Mouse (Mus musculus): ENCODE measurements around the gene Nell2. TPM values are rescaled to one million over a fixed set of nuclear protein-coding genes. Genes with fewer than 3 reads are reported as not detected.

Nell2 gene
- polyA plus RNA-seq, 1 experiment from 2014 or later: 0.18 TPM

DNA sequence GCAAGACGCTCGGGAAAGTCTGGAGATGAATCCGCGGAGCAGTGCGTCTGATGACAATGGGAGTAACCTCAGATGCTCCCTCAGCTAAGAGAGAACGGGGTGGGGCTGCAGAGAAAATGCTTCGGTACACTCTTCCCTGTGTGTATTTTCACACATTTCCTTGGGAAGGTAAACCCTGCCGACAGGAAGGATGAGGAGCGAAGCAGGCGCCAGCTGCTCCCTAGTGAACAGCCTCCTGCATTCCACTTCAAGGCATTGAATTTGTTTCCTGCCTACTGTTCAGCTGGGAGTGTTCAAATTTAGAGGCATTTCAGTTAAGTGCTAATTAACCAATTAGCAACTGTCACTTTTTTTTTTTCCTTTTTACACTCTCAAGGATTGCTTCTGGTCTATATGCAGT, 342.1 kb downstream of the Nell2 start:
- TF ChIP-seq CTCF (IDR thresholded peaks at IDR 0.05; ENCODE audit: low read depth) (no peak), EP300 (IDR thresholded peaks at IDR 0.05; ENCODE audit: low read depth) (no peak)
- WGBS (ENCODE audit: insufficient replicate concordance): 41% methylated on average over 10 of the region's 10 CpGs
- Histone ChIP-seq H3K27ac (ENCODE audit: low read depth) (no peak overlapping the region), H3K4me3 (ENCODE audit: low read depth, low read length) (no peak overlapping the region), H3K9ac (replicated peaks) (no peak overlapping the region), H3K4me2 (ENCODE audit: low read depth, low read length) (no peak overlapping the region), H3K27me3 (ENCODE audit: insufficient read depth, low read length) (no peaks in the 10 kb centered on the region), H3K9me3 (ENCODE audit: low read length) (no peaks in the 10 kb centered on the region), H3K4me1 (ENCODE audit: insufficient read depth) (no peaks in the 10 kb centered on the region), H3K36me3 (replicated peaks; ENCODE audit: insufficient read depth, low read length) (no peaks in the 10 kb centered on the region)
- ATAC-seq (no peak), DNase-seq (no peak)

GRCm38 (mm10) chr15:95185419-95185818, 342.9 kb downstream of the Nell2 start:
- ATAC-seq (no peak), DNase-seq (no peak)
- H3K4me1 ChIP-seq (ENCODE audit: insufficient read depth): no peaks in the 10 kb centered on the region
- H3K9ac ChIP-seq (replicated peaks): no peak overlapping the region
- TF ChIP-seq EP300 (IDR thresholded peaks at IDR 0.05; ENCODE audit: low read depth): no peak
- TF ChIP-seq CTCF (IDR thresholded peaks at IDR 0.05; ENCODE audit: low read depth): no peak
- H3K27ac ChIP-seq (ENCODE audit: low read depth): no peak overlapping the region
- no peaks in the 10 kb centered on the region for H3K36me3 ChIP-seq (replicated peaks; ENCODE audit: insufficient read depth, low read length)
- H3K4me3 ChIP-seq (ENCODE audit: low read depth, low read length): no peak overlapping the region
- H3K27me3 ChIP-seq (ENCODE audit: insufficient read depth, low read length): no peaks in the 10 kb centered on the region
- WGBS (ENCODE audit: insufficient replicate concordance): 47% methylated on average over 9 of the region's 9 CpGs
- H3K9me3 ChIP-seq (ENCODE audit: low read length): no peaks in the 10 kb centered on the region
- no peak overlapping the region for H3K4me2 ChIP-seq (ENCODE audit: low read depth, low read length)

- no peak overlapping the region for H3K9ac ChIP-seq (replicated peaks)
- TF ChIP-seq EP300 (IDR thresholded peaks at IDR 0.05; ENCODE audit: low read depth) (no peak), CTCF (IDR thresholded peaks at IDR 0.05; ENCODE audit: low read depth) (no peak)
- no peak overlapping the region for H3K4me2 ChIP-seq (ENCODE audit: low read depth, low read length)
- no peaks in the 10 kb centered on the region for H3K4me1 ChIP-seq (ENCODE audit: insufficient read depth)
- 68% methylated on average over 5 of the region's 5 CpGs for WGBS (ENCODE audit: insufficient replicate concordance)
- ATAC-seq: no peak
- H3K27ac ChIP-seq (ENCODE audit: low read depth): no peak overlapping the region
- no peaks in the 10 kb centered on the region for H3K36me3 ChIP-seq (replicated peaks; ENCODE audit: insufficient read depth, low read length)
- no peaks in the 10 kb centered on the region for H3K27me3 ChIP-seq (ENCODE audit: insufficient read depth, low read length)
- H3K4me3 ChIP-seq (ENCODE audit: low read depth, low read length): no peak overlapping the region
- no peaks in the 10 kb centered on the region for H3K9me3 ChIP-seq (ENCODE audit: low read length)
- DNase-seq: no peak
Observed at GRCm38 (mm10) chr15:95183450-95183849, 344.9 kb downstream of the Nell2 start.

DNA sequence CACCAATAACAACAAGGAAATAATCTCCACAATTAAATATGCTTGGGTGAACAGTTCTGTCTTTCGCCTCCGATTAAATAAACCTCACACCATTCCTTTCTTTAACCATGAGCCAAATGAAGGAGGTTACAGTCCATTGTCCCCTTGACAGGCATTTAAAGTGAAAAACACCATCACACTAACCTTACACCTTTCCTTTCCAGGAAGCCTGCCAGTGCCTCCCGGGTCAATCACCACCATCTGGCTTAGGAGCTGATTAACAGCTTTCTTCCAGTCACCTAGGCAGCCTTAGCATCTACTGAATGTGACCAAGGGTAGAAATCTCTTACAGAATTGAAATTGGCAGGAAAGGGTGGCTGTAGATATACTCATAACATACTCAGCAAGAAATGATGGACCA, 371.5 kb downstream of the Nell2 start:
- no peak for DNase-seq

DNA sequence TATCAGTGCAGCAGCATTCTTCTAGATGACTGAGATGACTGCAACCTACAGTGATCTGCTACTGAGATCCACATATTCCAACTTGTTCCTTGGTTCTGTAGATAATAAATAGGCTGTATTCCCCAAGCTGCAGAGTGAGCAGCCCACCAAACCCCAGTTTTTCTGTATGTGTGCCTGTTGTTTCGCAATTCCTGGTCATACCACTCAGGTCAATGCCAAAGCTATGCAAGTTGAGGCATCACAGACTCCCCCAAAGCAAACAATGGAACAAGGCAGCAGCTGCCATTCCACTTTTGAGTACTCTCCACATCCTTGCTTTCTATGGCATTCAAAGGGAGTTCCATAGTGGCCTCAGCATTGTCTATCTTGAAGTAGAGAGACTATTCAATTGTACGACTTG, 383.2 kb downstream of the Nell2 start:
- Histone ChIP-seq H3K9ac (replicated peaks) (no peak overlapping the region), H3K36me3 (replicated peaks; ENCODE audit: insufficient read depth, low read length) (no peaks in the 10 kb centered on the region), H3K4me2 (ENCODE audit: low read depth, low read length) (no peak overlapping the region), H3K27ac (ENCODE audit: low read depth) (no peak overlapping the region), H3K27me3 (ENCODE audit: insufficient read depth, low read length) (no peaks in the 10 kb centered on the region), H3K9me3 (ENCODE audit: low read length) (no peaks in the 10 kb centered on the region), H3K4me1 (ENCODE audit: insufficient read depth) (no peaks in the 10 kb centered on the region), H3K4me3 (ENCODE audit: low read depth, low read length) (no peak overlapping the region)
- no peak for TF ChIP-seq EP300 (IDR thresholded peaks at IDR 0.05; ENCODE audit: low read depth)
- no peak for TF ChIP-seq CTCF (IDR thresholded peaks at IDR 0.05; ENCODE audit: low read depth)
- 69% methylated on average over 2 of the region's 2 CpGs for WGBS (ENCODE audit: insufficient replicate concordance)
- DNase-seq (no peak), ATAC-seq (no peak)

More for the DNA sequence above, 371.5 kb downstream of the Nell2 start:
- H3K9me3 ChIP-seq (ENCODE audit: low read length): no peaks in the 10 kb centered on the region
- H3K4me1 ChIP-seq (ENCODE audit: insufficient read depth): no peaks in the 10 kb centered on the region
- no peaks in the 10 kb centered on the region for H3K27me3 ChIP-seq (ENCODE audit: insufficient read depth, low read length)
- no peaks in the 10 kb centered on the region for H3K36me3 ChIP-seq (replicated peaks; ENCODE audit: insufficient read depth, low read length)
- H3K9ac ChIP-seq (replicated peaks): no peak overlapping the region
- H3K4me2 ChIP-seq (ENCODE audit: low read depth, low read length): no peak overlapping the region
- WGBS (ENCODE audit: insufficient replicate concordance): 55% methylated on average over 3 of the region's 3 CpGs
- TF ChIP-seq EP300 (IDR thresholded peaks at IDR 0.05; ENCODE audit: low read depth) (no peak), CTCF (IDR thresholded peaks at IDR 0.05; ENCODE audit: low read depth) (no peak)
- no peak overlapping the region for H3K4me3 ChIP-seq (ENCODE audit: low read depth, low read length)
- no peak overlapping the region for H3K27ac ChIP-seq (ENCODE audit: low read depth)
- no peak for ATAC-seq

- no peak overlapping the region for H3K27ac ChIP-seq (ENCODE audit: low read depth)
- DNase-seq (no peak), ATAC-seq (no peak)
- 60% methylated on average over 2 of the region's 2 CpGs for WGBS (ENCODE audit: insufficient replicate concordance)
- H3K9me3 ChIP-seq (ENCODE audit: low read length): no peaks in the 10 kb centered on the region
- no peaks in the 10 kb centered on the region for H3K27me3 ChIP-seq (ENCODE audit: insufficient read depth, low read length)
- TF ChIP-seq CTCF (IDR thresholded peaks at IDR 0.05; ENCODE audit: low read depth) (no peak), EP300 (IDR thresholded peaks at IDR 0.05; ENCODE audit: low read depth) (no peak)
- no peaks in the 10 kb centered on the region for H3K4me1 ChIP-seq (ENCODE audit: insufficient read depth)
- H3K4me3 ChIP-seq (ENCODE audit: low read depth, low read length): no peak overlapping the region
- H3K36me3 ChIP-seq (replicated peaks; ENCODE audit: insufficient read depth, low read length): no peaks in the 10 kb centered on the region
- H3K4me2 ChIP-seq (ENCODE audit: low read depth, low read length): no peak overlapping the region
- no peak overlapping the region for H3K9ac ChIP-seq (replicated peaks)
Observed at GRCm38 (mm10) chr15:95144131-95144530, 384.2 kb downstream of the Nell2 start.

Data from liver, postnatal 0 days (tissue).